Mouse (Mus musculus) effector memory CD4-positive, alpha-beta T cell, adult 5 months (primary cell): ENCODE results near the gene Cks2. TPM values are rescaled to one million over a fixed set of nuclear protein-coding genes. Genes with fewer than 3 reads are reported as not detected.

Experiments used
- polyA plus RNA-seq: library from polyadenylated mRNA; unstranded; fragments of 100-300 nt; shearing (Covaris generic); gene quantifications from one replicate; pipeline ENCODE4 v1.2.1, GENCODE M21; 2017

Cks2 gene
- 136 TPM for polyA plus RNA-seq

DNA sequence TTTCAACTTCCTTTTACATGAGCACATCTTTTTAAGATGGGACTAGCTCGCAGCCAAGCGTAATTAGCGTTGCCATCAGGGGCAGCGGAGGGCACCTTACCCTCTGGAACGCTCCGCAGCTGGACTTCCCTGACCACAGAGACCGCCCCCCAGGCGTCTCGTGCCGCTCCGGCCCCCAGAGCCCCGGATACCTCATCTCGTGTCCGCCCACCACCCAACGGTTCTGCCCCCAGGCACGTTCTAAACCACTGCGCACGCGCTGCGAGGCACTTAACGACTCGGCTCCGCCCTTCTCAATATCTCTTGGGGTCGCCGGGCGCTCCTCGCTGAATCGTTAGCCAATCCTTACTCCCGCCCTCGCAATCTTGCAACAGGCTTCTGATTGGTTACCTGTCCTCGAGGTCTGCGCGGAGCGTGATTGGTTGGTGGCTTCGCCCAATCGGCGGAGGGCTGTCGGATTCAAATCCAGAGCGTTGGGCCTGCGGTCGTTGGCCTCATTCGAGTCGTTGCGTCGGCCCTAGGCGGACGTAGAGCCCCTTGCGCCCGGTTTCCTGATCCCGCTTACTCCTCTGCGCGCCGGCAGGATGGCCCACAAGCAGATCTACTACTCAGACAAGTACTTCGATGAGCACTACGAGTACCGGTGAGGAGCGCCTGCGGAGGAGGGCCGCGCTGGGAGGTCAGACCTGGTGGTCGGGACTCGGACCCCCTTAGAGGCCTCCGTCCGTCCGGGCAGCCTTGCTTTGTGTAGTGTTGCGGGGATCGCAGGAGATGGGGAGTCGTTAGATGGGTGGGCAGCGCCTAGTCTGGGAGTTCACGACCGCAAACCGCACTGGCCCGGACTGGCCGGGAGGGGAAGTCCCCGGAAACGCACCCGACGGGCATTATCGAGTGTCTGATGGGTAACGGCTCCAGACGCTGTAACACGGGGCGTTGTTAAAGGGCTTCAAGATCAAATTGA, at the start of gene Cks2:
Gene Cks2 (plus strand): TSS at position 404 of the 961 bp plus-strand sequence.

DNA sequence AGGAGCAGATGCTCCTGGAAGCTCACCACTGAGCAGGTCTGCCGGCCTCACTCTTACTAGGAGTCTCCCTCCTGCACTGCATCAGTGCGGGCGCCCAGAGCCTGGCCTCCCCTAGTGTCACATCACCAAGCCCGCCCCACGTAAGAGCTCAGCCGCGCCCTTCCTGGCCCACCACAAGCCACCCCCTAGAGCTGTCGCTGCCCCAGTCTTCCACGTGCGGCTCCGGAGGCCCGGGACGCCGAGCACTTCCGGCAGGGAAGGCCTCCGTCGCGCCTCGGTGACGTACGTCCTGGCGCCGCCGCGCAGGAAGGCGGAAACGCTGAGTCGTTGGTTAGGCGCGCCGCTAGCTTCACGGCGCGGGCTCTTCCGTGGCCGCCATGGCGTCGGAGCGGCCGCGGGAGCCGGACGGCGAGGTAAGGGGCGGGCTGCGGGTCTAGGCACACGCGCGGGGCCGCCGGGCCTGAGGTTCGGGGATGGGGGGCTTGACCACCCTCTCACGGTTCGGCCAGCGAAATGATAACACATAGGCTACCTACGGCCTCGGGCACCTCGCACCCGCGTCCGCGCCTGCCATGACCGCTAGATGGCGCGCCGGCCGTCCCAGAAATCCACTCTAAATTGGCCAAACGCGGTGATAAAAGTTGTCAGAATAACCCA, 6.5 kb downstream of the Cks2 start, which contains the start of gene Secisbp2:
Gene Secisbp2 (plus strand): TSS at position 290 of the 657 bp plus-strand sequence.

Other genes starting within 250 kb of the Cks2 start
- not detected for gene S1pr3, start 236.6 kb upstream of the Cks2 start, polyA plus RNA-seq
- gene Shc3, start 75.8 kb upstream of the Cks2 start, polyA plus RNA-seq: 0.15 TPM
- gene Secisbp2, start 6.5 kb downstream of the Cks2 start, polyA plus RNA-seq: 51.0 TPM
- 159 TPM for gene Sema4d, start 148.5 kb downstream of the Cks2 start, polyA plus RNA-seq
- gene Gadd45g, start 201.4 kb downstream of the Cks2 start, polyA plus RNA-seq: 9.2 TPM